Mouse (Mus musculus) spleen, postnatal 0 days (tissue): Measurements from ENCODE around the gene Sbk3. TPM values are rescaled to one million over a fixed set of nuclear protein-coding genes. Genes with fewer than 3 reads are reported as not detected.

Experiments used
- polyA plus RNA-seq: library from polyadenylated mRNA; unstranded; fragments of >200 nt; fragmentation: Nextera tagmentation; extraction: Ambion mirVana; gene quantifications from 2 replicates; pipeline ENCODE4 v1.2.1, GENCODE M21; 2015

Gene Sbk3
- not detected in 2 replicates for polyA plus RNA-seq

GRCm38 (mm10) chr7:4971068-4971467 lies at the start of gene Sbk3:
Gene Sbk3, minus strand, starts transcription at chr7:4971168.

DNA sequence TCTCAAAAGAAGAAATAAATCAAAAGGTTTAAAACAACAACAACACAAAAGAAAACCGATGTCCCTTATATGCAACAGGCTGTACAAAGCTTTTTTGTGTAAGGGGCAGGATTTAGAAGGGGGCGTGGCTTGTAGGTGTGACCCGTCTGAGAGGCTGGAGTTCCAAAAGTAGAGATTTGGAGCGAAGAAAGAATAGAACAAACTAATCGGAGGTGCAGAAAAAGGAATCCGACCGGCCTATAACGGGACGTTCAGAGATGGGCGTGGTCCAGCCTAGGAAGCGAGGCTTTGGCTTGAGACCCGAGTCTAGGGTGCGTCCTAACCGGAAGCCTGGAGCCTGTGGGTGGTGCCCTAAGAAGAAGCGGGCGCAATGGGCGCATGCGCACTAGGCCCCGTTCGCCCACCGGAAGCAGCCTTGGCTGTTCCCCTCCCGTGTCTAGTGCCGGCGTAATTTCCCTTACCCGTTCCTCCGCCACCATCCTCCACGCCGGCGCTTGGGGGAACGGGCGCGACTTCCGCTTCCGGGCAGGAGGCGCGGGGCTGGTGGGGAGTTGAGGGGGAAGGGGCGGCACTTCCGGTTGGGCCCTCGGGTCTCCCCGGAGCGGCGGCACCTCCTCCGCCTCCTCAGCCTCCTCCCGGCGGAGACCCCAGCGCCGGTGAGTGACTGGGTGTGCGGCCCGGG lies 49.2 kb upstream of the Sbk3 start, which contains the start of the genes Zfp865 and Ccdc106:
Gene Zfp865 (plus strand): TSS at position 377 of the 682 bp plus-strand sequence.
Gene Ccdc106 (plus strand): TSS at position 554 of the 682 bp plus-strand sequence.

DNA sequence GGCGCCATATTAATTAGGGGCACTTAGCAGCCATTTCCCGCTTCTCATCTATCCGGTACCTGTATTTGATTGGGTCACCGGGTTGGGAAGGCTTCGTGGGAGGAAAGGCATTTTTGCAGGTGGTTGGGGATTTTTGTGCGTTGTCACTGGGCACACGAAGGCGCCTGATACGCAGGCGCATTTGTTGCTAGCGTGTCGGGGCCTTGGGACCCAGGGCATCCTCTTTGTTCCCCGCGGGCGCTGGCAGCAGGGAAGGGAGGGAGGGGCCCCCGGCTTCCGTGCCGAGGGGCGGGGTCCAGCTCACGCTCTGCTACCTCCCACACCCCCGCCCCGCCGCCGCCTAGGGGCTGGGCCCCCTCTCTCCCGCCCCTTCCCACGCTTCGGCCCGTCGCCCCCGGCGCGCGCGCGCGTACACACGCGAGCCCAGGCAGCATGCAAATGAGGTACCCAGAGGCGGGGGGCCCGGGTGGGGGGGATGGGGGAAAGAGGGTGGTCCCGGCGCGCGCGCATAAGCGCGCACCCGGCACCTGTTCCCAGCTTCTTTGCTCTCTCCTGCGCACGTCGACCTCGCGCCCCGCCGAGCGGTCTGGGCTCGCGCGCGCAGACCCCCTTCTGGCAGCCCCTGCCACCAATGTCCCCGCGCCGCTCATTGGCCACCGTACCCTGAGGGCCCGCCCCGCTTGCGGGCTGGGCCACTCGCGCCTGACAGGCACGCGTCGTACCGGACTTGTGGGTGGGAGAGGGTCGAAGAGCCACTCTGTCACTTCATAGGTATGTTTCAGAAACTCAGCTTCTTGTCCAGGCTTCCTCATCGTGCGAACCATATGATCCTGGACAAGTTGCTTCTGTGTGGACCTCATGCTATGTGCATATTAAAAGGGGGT lies 44.4 kb upstream of the Sbk3 start, which contains the start of gene Gm44973:
Gene Gm44973 (plus strand): TSS at position 379 of the 884 bp plus-strand sequence.

GRCm38 (mm10) chr7:5014251-5015117 lies 43.5 kb upstream of the Sbk3 start, which contains the start of the genes Zfp524 and Fiz1:
Gene Zfp524, plus strand, starts transcription at chr7:5014415.
Gene Fiz1, minus strand, starts transcription at chr7:5014697.

DNA sequence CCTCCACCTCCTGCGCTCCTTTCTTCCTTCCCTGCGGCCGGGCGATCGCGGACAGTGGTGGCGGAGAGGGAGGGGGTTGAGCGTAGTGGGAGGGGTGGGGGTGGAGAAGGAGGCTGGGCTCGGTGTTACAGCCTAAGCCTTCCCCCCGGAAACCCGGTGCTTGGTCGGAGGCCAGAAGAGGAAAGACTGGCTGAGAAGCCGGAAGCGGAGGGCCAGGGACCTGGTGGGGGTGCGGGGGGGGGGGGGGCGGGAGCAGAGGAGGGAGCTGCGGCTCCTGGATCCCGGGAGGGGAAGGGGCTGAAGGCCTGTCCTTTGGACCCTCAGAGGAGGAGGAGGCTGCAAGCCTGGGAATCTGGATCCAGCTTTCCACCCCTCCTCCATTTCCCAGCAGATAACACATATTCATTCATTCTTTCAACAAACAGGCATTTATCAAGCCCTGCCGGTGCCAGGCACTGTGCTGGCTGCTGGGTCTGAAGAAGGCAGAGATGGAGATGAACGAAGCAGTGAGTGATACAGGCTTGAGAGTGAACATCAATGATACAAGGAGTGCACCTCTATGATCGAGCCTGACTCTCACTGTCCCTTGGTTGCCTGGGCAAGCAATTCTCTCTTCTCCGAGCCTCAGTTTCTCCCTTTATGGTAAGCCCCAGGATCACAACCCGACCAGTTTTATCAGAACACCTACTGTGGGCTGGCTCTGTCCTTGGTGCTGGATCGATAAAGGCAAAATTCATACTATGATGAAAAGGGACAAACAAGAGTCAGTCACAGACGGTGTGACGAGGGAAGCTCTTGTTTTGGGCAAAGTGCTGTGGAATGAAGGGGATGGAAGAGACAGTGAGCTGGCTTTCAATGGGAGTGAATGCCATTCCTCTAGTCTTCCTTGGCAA lies 25.3 kb upstream of the Sbk3 start, which contains the start of gene Zfp579:
Gene Zfp579 (minus strand): TSS at position 156 of the 893 bp plus-strand sequence.

GRCm38 (mm10) chr7:4964272-4964671 lies 6.7 kb downstream of the Sbk3 start, which contains the start of gene Sbk2:
Gene Sbk2, minus strand, starts transcription at chr7:4964406.

DNA sequence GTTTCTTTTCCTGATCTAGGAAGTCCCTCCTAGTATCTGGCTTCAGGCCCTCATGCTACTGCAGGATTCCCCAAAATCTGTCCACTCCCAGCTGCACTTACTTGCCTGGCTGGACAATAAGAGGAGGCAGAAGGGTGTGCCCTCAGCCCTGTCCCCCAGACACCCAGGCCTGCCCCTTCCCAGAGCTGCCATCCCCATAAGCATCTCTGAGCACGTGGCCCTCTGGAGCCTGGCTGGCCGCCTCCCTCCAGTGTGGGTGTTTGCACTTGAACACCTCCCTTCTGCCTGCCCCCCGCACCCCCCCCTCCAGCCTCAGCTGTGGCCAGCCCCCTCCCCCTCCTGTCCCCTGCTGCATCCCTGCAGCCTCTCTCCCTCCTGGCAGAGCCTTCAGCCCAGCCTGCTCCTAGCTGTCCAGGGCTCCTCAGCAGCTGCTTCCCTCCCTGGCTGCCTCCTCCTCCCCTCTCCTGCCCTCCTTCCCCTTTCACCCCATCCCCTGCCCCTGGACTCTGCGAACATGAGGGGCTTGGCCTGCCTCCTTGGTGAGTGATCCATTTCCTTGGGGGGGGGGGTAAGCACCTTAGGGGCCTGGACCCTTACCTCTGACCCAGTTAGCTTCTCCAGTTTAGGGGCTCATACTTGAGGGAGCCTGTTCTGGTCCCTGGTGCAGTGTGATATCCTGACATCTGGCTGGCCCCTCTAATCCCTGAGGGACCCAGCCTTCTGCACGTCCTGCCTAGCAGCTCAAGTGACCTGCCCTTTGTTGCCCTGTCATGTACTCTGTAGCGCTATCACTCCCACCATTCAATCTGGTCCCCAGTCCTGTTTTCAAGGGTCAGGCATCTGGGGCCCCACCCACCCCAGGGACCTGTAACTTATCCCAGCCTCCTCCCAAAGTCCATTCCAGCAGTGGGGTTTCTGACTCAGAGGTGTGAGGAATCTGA lies 45.3 kb downstream of the Sbk3 start, which contains the start of gene Ssc5d:
Gene Ssc5d (plus strand): TSS at position 345 of the 941 bp plus-strand sequence.

GRCm38 (mm10) chr7:4921824-4922482 lies 49.0 kb downstream of the Sbk3 start, which contains the start of gene Nat14:
Gene Nat14, plus strand, starts transcription at chr7:4922028.

Other genes starting within 250 kb of the Sbk3 start
- 0.69 and 0.80 TPM in 2 replicates for gene Tmem150b, start 245.9 kb downstream of the Sbk3 start, polyA plus RNA-seq
- 65.7 and 81.8 TPM in 2 replicates for gene Kmt5c, start 231.1 kb downstream of the Sbk3 start, polyA plus RNA-seq
- gene Cox6b2, start 218.1 kb downstream of the Sbk3 start, polyA plus RNA-seq: 157 and 188 TPM in 2 replicates
- gene Fam71e2, start 199.9 kb downstream of the Sbk3 start, polyA plus RNA-seq: not detected in 2 replicates
- 0.12 and 0.15 TPM in 2 replicates for gene Il11, start 188.3 kb downstream of the Sbk3 start, polyA plus RNA-seq
- not detected in 2 replicates for gene Tmem190, start 188.2 kb downstream of the Sbk3 start, polyA plus RNA-seq
- gene Tmem238, start 181.5 kb downstream of the Sbk3 start, polyA plus RNA-seq: 22.1 and 25.2 TPM in 2 replicates
- gene Rpl28, start 178.3 kb downstream of the Sbk3 start, polyA plus RNA-seq: 423 and 433 TPM in 2 replicates
- 251 and 289 TPM in 2 replicates for gene Ube2s, start 158.6 kb downstream of the Sbk3 start, polyA plus RNA-seq
- gene Shisa7, start 126.5 kb downstream of the Sbk3 start, polyA plus RNA-seq: 0.04 TPM in 1 of 2 replicates, not detected in the other
- 3.9 and 4.3 TPM in 2 replicates for gene Isoc2b, start 100.9 kb downstream of the Sbk3 start, polyA plus RNA-seq
- 0.66 and 0.74 TPM in 2 replicates for gene Isoc2a, start 94.0 kb downstream of the Sbk3 start, polyA plus RNA-seq
- gene Gm36210, start 64.7 kb downstream of the Sbk3 start, polyA plus RNA-seq: not detected in 2 replicates
- gene Zfp628, start 56.0 kb downstream of the Sbk3 start, polyA plus RNA-seq: 2.2 and 2.6 TPM in 2 replicates
- gene Nat14, start 49.1 kb downstream of the Sbk3 start, polyA plus RNA-seq: 0.62 and 0.71 TPM in 2 replicates
- 0.30 and 0.31 TPM in 2 replicates for gene Ssc5d, start 45.4 kb downstream of the Sbk3 start, polyA plus RNA-seq
- not detected in 2 replicates for gene Sbk2, start 6.8 kb downstream of the Sbk3 start, polyA plus RNA-seq
- gene Zfp579, start 25.0 kb upstream of the Sbk3 start, polyA plus RNA-seq: 6.4 and 9.8 TPM in 2 replicates
- 10.6 and 10.8 TPM in 2 replicates for gene Zfp524, start 43.2 kb upstream of the Sbk3 start, polyA plus RNA-seq
- 14.5 and 16.2 TPM in 2 replicates for gene Fiz1, start 43.5 kb upstream of the Sbk3 start, polyA plus RNA-seq
- gene Gm44973, start 44.3 kb upstream of the Sbk3 start, polyA plus RNA-seq: 3.6 and 5.3 TPM in 2 replicates
- 2.8 and 4.2 TPM in 2 replicates for gene Zfp865, start 49.2 kb upstream of the Sbk3 start, polyA plus RNA-seq
- gene Ccdc106, start 49.4 kb upstream of the Sbk3 start, polyA plus RNA-seq: 0.67 and 0.95 TPM in 2 replicates
- not detected in 2 replicates for gene 4632433K11Rik, start 63.0 kb upstream of the Sbk3 start, polyA plus RNA-seq
- 1.7 and 2.3 TPM in 2 replicates for gene Zfp784, start 67.3 kb upstream of the Sbk3 start, polyA plus RNA-seq
- gene Zfp580, start 80.4 kb upstream of the Sbk3 start, polyA plus RNA-seq: 6.8 and 10.0 TPM in 2 replicates
- gene U2af2, start 91.0 kb upstream of the Sbk3 start, polyA plus RNA-seq: 82.2 and 85.4 TPM in 2 replicates
- 68.8 and 71.1 TPM in 2 replicates for gene Epn1, start 109.1 kb upstream of the Sbk3 start, polyA plus RNA-seq
- gene Rfpl4, start 145.8 kb upstream of the Sbk3 start, polyA plus RNA-seq: not detected in 2 replicates
- gene Rasl2-9, start 154.8 kb upstream of the Sbk3 start, polyA plus RNA-seq: 0.53 and 0.63 TPM in 2 replicates
- gene Vmn1r55, start 178.5 kb upstream of the Sbk3 start, polyA plus RNA-seq: not detected in 2 replicates
- gene Vmn1r56, start 225.6 kb upstream of the Sbk3 start, polyA plus RNA-seq: not detected in 2 replicates
- gene Vmn1r57, start 247.3 kb upstream of the Sbk3 start, polyA plus RNA-seq: not detected in 2 replicates